Mouse (Mus musculus): ENCODE measurements around the gene Ssh3.

- no peak for TF ChIP-seq CTCF (IDR thresholded peaks at IDR 0.05; ENCODE audit: low read depth, low read length)
- TF ChIP-seq TAL1 (conservative IDR thresholded peaks at IDR 0.05; ENCODE audit: low read depth, low read length): no peak
These were observed 40.1 kb downstream of the Ssh3 start for GRCm38 (mm10) chr19:4228891-4229290.
